Mouse (Mus musculus): ENCODE results near the gene Atp2b1.

The Atp2b1 gene

GRCm38 (mm10) chr10:99016996-99017395 is 102.8 kb downstream of the Atp2b1 start:
- intact Hi-C loops (cut with DNase I) = no loop called here

GRCm38 (mm10) chr10:99027462-99027861 is 113.3 kb downstream of the Atp2b1 start:
- intact Hi-C loops (cut with DNase I) = no loop called here

DNA sequence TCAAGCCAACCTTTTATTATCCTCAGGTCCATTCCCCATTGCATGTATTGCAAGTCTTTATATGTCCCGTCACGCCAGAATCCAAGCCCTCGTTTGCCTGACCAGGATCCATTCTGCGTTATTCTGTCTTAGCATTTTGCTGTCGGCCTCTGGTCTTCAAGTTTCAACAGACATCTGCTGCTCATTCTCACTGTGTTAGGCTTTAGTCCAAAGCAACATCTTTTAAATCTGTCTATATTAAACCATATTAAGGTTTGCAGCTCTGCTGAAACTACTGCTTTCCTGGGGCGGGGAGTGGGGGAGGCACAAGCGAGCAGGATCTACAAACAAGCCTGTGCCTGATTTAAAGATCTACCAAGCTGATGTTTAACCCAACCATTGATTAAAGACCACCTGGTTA is 115.6 kb downstream of the Atp2b1 start:
- intact Hi-C loops (cut with DNase I) = no loop called here

- intact Hi-C loops (cut with DNase I) = no loop called here
Measured at GRCm38 (mm10) chr10:99033830-99034828, 119.9 kb downstream of the Atp2b1 start.

- intact Hi-C loops (cut with DNase I) = no loop called here
Measured at GRCm38 (mm10) chr10:99037185-99038065, 123.2 kb downstream of the Atp2b1 start.

GRCm38 (mm10) chr10:99038866-99039265 is 124.7 kb downstream of the Atp2b1 start:
- intact Hi-C loops (cut with DNase I) = no loop called here

GRCm38 (mm10) chr10:99040171-99040570 is 126.0 kb downstream of the Atp2b1 start:
- intact Hi-C loops (cut with DNase I) = no loop called here

GRCm38 (mm10) chr10:99046756-99047550 is 132.7 kb downstream of the Atp2b1 start:
- intact Hi-C loops (cut with DNase I) = no loop called here

GRCm38 (mm10) chr10:99047551-99047940 is 133.3 kb downstream of the Atp2b1 start:
- intact Hi-C loops (cut with DNase I) = no loop called here

DNA sequence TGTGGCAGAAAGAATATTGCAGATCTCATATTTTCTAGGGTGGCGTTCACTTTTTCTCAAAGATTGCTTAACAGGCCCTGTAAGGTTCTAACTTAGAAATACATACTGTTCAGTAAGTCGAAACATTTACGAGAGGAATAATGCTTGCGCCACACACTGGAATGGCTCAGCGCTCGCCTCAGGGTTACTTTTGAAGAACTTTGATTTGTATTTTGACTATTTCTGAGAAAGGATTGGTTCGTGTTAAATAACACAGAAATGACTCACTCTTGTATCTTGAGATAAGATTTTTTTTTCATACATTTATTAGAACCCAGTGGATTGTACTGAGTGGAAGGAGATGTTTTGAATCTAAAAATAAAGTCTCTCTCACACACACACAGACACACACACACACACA is 135.9 kb downstream of the Atp2b1 start:
- intact Hi-C loops (cut with DNase I) = no loop called here

DNA sequence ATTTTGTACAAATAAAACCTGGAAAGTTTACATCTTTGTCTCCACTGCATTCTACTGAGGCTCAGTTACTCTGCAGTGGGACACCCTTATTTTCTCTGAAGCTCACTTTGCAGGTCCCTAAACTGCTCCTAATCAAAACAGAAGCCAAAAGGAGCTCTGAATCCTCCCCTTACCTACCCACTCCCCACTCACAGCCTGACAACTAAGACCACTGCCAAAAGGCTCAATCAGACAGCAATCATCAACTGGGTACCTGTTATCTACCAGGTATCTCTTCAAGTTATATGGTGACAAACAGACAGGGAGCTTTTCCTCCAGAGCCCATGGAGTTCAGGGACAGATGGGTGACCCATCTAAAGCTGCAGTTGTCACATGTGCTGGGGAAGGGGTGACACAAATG is 138.9 kb downstream of the Atp2b1 start:
- intact Hi-C loops (cut with DNase I) = no loop called here

- intact Hi-C loops (cut with DNase I) = no loop called here
Measured at GRCm38 (mm10) chr10:99060588-99060987, 146.4 kb downstream of the Atp2b1 start.

GRCm38 (mm10) chr10:99061418-99061817 is 147.2 kb downstream of the Atp2b1 start:
- intact Hi-C loops (cut with DNase I) = no loop called here

DNA sequence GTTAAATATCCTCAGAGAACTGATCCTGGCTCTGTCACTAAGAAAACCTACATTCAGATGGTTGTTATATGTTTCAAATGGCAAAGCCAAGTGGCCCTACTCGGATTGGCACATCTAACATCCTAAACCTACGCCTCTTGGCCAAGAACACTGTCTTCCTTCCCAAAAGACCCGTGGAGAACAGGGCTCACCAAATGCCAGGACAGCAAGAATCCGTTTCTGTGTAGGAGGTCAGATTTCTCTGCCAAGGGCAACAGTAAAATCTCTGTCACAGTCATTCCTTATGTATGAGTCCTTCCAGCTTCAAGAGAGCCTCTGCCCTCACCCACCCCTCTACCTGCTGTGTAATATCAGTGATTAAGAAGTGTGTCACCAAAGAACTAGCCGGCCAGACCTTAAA is 148.3 kb downstream of the Atp2b1 start:
- intact Hi-C loops (cut with DNase I) = no loop called here

Measured in adrenal gland (tissue).